Mouse (Mus musculus) layer of hippocampus, postnatal 25 days (tissue): ENCODE measurements around the gene Slc16a10. TPM values are rescaled to one million over a fixed set of nuclear protein-coding genes. Genes with fewer than 3 reads are reported as not detected.
"Not testable (repeated sequence)": the region's sequence is repeated elsewhere in the genome, so short reads cannot be mapped to it uniquely, and the experiment has no call there.

Experiments used
- DNase-seq, 2 experiments: peaks; one replicate each; pipeline ENCODE4 v3.0.0; 2022; ENCODE audit warnings: mixed read lengths in 2 of 2, low spot score in 1 of 2; ENCODE audit errors: extremely low spot score in 1 of 2
- total RNA-seq, 2 experiments: library from RNA; stranded (reverse); gene quantifications; 2 replicates each; pipeline ENCODE4 v1.2.3; 2021

Slc16a10 gene
- total RNA-seq, 2 experiments from 2014 or later, result 2.9 to 3.1 TPM

DNA sequence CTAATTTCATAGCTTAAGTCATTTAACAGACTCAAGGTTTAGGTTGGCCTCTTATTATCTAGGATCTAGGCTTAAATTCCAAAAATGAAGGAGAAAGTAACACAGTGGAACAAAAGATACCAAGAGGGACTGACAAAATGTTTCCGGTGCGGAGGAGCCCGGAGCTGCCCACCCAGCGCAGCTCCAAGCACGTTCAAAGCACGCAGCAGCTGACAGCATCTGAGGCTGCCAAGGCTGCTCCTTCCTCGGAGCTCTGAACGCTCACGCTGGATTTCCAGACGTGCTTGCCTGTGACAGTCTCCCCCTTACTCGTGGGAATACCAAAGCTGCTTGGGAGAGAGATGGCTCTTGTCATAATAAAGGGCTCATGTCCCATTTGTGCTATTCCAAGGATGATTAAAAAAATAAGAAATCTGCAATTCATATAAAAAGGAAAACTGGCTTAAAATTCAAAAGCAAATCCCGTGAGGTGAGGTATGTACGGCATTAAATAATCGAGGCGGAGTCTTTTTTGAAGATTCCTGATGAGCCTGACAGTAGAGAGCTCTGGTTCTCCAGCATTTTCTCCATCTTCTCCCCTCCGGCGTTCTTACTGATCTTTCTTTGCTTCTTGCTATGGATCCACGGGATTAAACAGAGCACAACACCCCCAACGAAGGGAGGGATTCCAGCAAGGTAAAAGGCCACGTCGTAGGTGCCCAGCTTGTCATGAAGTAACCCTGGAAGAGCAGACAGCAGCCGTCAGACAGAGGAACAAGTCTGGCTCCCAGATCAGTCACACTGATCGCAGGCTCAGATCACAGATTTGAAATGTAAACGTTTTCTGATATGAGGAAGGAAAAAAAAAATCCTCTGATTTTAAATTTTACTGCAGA is 105.1 kb downstream of the Slc16a10 start:
- DNase-seq, result no peak

DNA sequence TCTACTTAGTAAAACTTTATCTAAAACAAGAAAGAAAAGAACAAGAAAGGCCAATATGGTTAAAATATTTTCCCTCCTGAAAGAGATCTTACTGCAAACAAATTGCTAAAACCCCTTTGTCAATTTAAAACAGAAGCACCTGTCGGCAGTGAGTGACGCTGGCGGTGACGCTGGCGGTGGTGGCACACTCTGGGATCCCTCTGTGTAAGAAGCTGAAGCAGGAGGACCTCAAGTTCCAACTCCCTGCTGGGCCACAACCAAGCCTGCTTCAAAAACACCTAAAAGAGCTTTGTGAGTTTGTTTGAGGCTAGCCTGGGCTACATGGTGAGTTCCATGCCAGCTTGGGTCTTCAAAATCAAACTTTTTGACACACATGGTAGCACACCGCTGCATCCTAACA is 107.1 kb downstream of the Slc16a10 start:
- no peak for DNase-seq

DNA sequence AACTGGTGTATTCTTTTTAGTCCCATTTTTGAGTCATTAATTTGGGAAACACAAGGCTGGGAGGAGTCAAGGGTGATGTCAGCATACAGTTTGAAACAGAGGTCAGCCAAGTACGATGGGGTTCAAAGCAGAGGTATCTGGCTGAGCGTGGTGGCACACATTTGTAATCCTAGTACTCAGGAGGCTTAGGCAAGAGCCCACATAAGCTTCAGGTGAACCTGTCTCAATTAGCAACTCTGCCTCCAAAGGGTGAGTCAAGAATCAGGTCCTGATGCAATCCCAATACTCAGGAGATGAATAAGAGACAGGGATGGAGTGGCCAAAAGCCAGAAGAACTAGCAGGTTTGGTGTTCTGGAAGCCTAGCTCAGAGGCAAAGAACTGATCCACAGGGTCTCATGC is 109.2 kb downstream of the Slc16a10 start:
- no peak for DNase-seq

DNA sequence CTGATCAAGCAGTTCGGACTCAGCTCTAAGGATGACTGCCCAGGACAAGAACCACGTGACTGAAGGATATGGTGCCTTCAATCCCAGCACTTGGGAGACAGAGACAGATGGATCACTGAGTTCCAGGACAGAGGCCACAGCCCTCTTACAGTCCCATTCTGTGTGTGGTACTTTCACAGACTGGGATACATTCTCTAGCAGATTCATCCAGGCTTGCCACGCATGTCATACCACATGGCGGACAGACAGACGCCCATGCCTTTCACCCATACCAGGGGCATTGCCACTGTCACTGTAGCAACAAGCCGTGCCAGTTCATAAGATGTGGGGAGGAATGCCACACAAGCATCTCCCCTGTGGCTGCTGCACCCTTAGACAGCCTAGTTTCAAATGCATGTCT is 111.3 kb downstream of the Slc16a10 start:
- no peak for DNase-seq

DNA sequence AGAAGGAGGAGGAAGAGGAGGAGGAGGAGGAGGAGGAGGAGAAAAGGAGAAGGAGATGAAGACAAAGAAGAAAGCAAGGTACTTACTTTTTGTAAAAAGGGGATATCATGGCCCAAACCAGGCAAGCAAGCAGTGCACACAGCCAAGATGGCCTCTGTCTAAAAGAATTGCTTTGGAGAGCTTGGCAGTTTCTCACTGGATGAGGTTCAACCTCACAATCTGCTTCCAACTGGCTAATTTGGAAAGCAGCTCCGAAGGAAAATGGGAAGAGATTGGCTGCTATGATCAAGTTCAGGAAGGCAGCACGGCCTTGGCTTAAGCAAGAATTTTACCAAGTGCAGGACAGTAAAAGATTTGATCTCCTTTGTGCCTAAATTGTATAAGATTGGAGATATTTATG is 112.4 kb downstream of the Slc16a10 start:
- DNase-seq, result no peak

DNA sequence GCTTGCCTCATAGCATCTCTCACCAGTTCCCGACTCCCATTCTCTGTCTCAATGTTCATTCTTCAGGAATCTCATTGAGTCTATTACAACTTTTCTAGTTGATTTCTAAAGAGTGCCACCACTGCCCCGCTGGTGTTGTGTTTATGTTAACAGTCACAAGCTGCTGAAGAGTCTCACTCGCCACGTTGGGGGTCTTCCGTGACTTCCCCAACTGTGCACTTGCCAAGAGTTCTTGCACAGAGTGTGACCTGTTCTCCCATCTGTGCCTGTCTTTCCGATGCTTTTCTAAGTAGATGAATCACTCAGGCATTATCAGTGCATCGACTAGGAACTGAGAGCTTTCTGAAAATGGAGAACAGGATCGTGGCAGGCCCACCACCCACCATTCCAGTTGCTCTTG is 114.0 kb downstream of the Slc16a10 start:
- no peak for DNase-seq

DNA sequence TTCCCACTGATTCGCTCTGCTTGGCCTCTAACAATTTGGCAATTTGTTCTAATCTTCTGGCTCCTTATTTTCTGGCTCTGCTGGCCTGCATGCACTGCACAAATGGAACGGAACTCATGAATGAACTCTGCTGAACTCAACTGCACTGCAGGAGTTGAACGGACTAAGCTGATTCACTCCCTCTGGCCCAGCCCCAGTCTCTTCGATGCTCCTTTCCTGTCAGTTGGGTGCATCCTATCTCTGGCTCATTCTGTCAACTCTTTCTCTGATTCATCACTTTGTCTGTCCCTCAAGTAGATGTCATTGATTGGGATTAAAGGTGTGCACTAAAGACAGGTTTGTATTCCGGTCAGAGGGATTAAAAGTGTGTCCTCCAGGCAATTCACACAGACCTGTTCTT is 115.5 kb downstream of the Slc16a10 start:
- no peak for DNase-seq

DNA sequence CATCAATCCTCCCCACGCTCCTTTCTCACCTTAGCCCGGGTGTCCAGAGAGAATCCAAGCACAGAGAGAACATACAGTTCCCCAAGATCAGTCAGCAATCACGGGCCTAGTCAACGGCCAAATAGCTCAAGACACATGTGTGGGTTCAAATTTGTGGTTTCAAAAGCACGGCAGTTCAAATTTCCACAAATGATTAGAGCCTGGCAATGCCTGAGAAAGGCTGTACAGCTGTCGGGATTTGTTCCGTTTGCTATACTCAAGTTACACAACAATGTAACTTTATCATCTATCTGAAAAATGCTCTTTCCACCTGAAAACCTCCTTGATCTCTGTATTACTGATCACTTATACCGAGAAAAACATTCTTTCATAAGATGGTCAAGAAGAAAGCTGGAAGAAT is 116.5 kb downstream of the Slc16a10 start:
- DNase-seq, result no peak

DNA sequence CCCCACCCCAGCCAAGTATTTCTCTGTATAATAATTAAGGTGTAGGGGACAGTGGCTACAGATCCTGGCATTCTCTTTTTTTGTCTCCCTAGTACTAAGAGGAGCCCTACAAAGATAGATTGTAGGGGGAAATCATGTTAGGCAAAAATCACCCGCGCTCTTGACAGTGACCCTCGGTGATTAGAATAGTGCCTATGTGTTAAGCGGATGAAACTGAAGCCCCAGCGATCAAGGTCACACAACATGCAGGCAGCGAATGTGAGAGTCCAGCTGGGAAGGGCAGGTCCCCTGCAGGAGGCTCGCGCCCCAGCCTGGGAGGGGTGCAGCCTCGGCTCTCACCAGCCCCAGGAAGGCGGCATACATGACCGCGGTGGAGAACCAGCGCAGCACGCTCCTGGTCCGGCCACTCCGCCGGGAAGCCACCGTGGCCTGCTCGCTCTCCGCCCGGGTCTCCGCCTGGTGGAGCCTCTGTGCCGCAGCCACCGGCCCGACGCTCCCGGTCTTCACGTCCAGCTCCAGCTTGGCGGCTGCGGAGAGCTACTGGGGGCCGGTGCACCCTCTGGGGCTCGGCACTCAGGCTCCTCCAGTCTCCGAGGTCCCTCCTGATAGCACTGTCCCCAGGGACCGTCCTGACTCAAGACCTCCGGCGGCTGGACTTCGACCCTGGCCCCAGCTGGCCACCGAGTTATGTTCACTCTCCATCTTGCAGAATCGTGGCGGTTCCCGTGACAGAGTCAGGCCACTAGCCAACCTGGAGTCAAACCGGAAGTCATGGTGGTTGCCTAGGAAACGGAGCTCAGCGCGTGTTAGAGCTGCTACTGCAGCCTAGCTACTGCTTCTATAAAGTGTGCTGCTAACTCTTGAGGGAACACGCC is 117.3 kb downstream of the Slc16a10 start, which contains the start of gene Mfsd4b1:
Gene Mfsd4b1, minus strand, starts transcription at position 715 of the 875 bp plus-strand sequence.
- peak; percentile 74 to 79 for DNase-seq

DNA sequence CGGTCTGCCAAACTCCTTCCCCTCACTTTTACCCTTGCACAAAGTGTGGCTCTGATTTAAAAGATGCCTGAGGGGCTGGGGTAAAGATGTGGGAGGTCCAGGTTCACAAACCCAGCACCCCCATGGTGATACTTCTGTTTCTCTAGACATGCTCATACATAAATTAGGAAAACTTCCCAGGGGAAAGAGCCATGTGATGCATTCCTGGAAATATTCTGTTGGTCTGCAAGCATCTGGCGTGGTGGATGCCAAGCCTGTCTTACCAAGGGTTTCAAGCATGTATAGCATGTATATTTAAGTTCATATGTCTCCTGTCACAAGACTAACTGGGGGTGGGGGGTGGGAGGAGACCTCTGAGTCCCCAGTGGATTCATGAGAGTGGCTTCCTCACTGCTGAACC is 121.7 kb downstream of the Slc16a10 start:
- DNase-seq, result no peak

DNA sequence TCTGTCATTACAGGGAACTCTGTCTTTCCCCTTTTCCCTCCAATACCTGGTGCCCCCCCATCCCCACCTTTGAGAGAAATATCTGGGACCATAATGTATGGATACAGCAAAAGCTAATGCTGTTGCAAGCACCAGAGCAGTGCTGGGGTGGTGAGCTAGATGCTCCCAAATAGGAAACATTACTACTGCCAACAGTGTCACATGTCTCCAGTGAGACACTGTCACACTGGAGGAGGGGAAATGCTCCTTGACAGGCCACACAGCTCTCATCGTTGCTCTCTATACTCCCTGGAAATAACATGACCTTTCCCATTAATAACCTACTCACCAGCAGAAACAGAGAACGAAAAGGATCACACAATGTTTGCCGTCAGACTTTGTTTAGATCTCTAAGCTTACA is 122.6 kb downstream of the Slc16a10 start:
- DNase-seq, result no peak

DNA sequence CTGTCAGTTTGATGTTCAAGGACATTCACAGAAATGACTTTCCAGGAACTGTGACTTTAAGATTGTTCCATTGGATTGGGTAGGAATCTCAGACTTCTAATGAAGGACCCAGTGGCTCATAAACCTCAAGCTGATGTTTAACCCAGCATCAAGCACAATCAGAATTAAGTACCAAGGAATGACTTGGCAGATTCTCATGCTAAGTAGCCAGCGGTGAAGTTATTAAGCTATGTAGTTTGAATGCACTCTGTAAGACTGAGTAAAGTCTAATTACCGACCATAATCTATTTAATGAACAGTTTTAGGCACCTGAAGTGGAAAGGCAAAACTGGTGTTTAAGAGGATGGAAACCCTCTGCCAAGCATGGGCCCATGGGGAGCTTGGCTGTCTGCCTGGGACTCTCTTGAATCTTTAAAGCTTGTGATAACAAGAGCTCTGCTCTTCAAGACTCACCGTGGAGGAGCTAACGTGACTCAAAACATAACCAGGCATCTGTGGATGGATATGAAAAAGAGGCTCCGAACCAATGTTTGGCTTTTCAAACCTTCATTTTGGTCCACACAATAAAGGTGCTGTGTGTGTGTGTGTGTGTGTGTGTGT is 123.7 kb downstream of the Slc16a10 start:
- no peak for DNase-seq

DNA sequence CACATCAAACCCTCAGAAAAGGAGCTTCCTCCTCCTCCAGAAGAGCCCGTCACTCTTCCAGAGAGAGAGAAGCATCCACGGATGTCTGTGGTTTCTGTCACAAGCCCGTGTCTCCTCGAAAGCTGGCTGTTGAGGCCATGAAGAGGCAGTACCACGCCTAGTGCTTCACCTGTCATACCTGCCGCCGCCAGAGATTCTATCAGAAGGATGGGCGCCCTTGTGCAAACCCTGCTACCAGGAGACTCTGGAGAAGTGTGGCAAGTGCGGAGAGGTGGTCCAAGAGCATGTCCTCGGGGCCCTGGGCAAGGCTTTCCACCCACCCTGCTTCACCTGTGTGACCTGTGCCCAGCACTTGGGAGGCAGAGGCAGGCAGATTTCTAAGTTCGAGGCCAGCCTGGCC is 132.5 kb downstream of the Slc16a10 start:
- DNase-seq, result no peak

DNA sequence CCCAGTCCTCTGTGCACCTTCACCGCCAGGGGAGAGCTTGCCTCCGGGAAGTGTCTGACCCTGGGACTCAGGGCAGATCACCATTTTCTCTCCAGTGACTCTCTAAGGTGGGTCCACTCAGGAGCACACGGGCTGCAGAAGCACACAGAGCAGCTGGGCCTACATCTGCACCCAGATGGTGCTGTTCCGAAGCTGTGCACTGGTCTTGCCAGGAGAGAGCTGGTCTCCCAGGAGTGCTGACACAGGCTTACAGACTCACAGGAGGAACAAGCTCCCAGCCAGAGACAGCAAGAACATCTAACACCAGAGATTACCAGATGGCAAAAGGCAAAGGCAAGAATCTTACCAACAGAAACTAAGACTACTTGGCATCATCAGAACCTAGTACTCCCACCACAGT is 133.2 kb downstream of the Slc16a10 start:
- DNase-seq, result not testable (repeated sequence)

DNA sequence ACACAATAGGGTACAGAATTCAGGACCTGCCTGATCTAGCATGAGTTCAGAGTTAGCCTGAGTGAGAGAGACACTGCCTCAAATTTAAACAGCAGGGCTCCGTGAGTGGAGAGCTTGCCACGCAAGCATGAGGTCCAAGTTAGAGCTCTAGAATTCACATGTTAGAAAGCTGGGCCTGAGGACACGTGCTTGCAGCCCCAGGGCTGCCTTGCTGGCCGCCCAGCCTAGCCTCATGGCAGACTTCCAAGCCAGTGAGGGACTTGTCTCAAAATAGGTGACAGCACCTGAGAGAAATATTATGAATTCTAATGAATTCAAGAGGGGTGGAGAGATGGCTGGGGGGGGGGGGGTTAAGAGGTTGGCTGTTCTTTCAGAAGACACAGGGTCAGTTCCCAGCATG is 134.1 kb downstream of the Slc16a10 start:
- no peak for DNase-seq

DNA sequence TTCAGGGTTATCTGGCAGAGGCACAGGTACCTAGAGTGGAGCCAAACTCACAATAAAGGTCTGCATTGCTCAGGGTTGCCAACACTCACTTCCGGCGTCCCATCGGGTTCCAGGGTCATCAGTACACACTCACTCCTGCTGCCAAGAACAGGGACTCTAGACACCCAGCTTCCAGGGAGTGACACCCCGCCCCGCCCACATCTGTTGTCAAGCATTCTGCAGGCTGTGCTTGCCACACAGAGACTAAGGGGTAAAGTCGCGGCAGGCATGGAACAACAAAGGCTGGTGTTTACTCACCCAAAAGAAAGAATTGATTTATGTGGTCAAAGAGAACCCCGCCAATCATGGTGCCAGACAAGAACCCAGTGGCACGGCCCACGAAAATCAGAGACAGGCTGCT is 135.1 kb downstream of the Slc16a10 start:
- no peak for DNase-seq

DNA sequence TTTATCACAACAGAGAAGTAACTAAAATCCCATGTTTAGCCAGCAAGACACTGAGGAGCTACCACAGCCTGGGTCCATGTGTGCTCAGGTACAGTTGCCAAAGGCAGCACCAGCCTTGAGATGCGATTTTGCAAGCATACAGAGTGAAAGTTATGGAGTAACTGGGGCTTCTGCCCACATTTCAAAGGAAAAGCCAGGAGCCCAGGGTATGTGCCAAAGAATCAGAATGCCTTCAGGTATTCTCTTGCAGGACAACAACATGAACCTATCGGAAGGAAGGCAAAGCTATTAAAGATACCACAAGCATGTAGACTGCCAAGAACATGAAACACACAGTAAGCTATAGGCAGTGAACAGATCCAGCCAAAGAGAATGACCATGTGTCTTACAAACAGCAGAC is 141.3 kb downstream of the Slc16a10 start:
- no peak for DNase-seq

DNA sequence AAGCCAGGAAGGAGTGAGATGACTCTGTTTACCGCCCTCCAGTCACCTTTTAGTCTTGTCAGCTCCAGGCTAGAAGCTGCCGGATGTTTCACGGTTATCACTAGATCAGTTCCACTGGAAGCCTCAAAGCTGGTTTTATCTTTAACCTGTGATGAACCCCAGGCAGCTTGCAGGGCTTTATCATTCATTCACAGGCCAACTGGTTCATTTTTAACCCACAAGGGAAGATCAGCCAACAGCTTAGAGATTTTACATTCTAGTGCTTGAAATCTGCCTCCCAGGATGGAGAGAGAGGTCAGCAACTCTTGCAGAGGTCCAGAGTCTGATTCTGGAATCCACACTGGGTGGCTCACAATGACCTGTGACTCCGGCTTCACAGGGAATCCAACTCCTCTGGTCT is 150.9 kb downstream of the Slc16a10 start:
- no peak for DNase-seq

DNA sequence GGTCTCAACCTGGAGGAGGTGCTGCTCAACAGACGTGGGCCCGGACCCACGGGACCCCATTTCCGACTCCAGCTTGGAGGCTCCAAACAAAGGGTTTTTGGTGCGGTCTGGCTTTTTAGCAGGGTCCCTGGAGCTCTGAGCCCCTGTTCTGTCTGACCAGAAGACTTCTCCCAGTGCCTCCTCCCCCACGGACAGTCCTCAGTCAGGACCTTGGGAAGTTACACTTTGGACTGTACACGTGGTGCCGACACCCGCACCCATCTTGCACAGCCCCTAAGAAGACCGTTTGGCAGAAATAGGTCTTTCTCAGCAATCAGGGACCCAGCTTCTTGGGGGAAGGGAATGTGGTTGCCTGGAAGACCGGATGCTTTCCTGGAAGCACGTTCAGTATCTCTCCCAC is 155.6 kb downstream of the Slc16a10 start, which contains the start of gene Mfsd4b5:
Gene Mfsd4b5, minus strand, starts transcription at position 181 of the 400 bp plus-strand sequence.
- no peak for DNase-seq
